Mouse (Mus musculus) liver, embryonic 16.5 days (tissue): ENCODE measurements around the gene 4931429L15Rik. TPM values are rescaled to one million over a fixed set of nuclear protein-coding genes. Genes with fewer than 3 reads are reported as not detected.
A peak's percentile ranks its signal among the peaks of the same experiment; 100 is the strongest.

Experiments
- ATAC-seq: fragments of 200-750 bp; cut with Nextera tagmentation; 2 replicates; pipeline ENCODE4 v1.8.0; 2017; ENCODE audit warnings: low read depth, mild to moderate bottlenecking, moderate number of reproducible peaks, moderate library complexity
- H3K27ac ChIP-seq: fragments of 300-500 bp; sonication (generic); 2 replicates; pipeline ENCODE4 v1.5.1; 2014; ENCODE audit warnings: mild to moderate bottlenecking, low read length
- H3K27me3 ChIP-seq: fragments of 300-500 bp; sonication (generic); 2 replicates; pipeline ENCODE4 v1.6.1; 2014; ENCODE audit warnings: low read depth, low read length, mixed read lengths; ENCODE audit not compliant: control insufficient read depth, insufficient read depth
- H3K36me3 ChIP-seq: fragments of 300-500 bp; sonication (generic); 2 replicates; pipeline ENCODE4 v1.6.1; 2014; ENCODE audit warnings: mild to moderate bottlenecking; ENCODE audit not compliant: control insufficient read depth, insufficient read depth
- H3K4me1 ChIP-seq: fragments of 300-500 bp; sonication (generic); 2 replicates; pipeline ENCODE4 v1.6.1; 2014; ENCODE audit warnings: low read depth, low read length, mixed read lengths; ENCODE audit not compliant: control insufficient read depth
- H3K4me2 ChIP-seq: fragments of 300-500 bp; sonication (generic); 2 replicates; pipeline ENCODE4 v1.6.1; 2014; ENCODE audit warnings: low read depth, low read length, mixed read lengths
- H3K4me3 ChIP-seq: fragments of 300-500 bp; sonication (generic); 2 replicates; pipeline ENCODE4 v1.5.1; 2014; ENCODE audit warnings: low read depth, mild to moderate bottlenecking, low read length
- H3K9ac ChIP-seq: fragments of 300-500 bp; sonication (generic); 2 replicates; pipeline ENCODE4 v1.6.1; 2014; ENCODE audit warnings: low read depth, low read length
- H3K9me3 ChIP-seq: fragments of 300-500 bp; sonication (generic); replicated peaks from 2 replicates; pipeline ENCODE4 v1.6.1; 2016; ENCODE audit warnings: low read length; ENCODE audit not compliant: control insufficient read depth
- WGBS: fragments of 180-500 bp; shearing (Covaris S2); extraction: QIAGEN DNeasy Blood & Tissue Kit; methylation state at CpG from one replicate; pipeline ENCODE4 v1.1.7; 2014; ENCODE audit not compliant: insufficient replicate concordance; 5-methylcytosine and 5-hydroxymethylcytosine counted together
- polyA plus RNA-seq: library from polyadenylated mRNA; unstranded; fragments of >200 nt; fragmentation: Nextera tagmentation; extraction: Ambion mirVana; gene quantifications from 2 replicates; pipeline ENCODE4 v1.2.1, GENCODE M21; 2015

Gene 4931429L15Rik
- polyA plus RNA-seq, 1 experiment from 2014 or later = not detected

DNA sequence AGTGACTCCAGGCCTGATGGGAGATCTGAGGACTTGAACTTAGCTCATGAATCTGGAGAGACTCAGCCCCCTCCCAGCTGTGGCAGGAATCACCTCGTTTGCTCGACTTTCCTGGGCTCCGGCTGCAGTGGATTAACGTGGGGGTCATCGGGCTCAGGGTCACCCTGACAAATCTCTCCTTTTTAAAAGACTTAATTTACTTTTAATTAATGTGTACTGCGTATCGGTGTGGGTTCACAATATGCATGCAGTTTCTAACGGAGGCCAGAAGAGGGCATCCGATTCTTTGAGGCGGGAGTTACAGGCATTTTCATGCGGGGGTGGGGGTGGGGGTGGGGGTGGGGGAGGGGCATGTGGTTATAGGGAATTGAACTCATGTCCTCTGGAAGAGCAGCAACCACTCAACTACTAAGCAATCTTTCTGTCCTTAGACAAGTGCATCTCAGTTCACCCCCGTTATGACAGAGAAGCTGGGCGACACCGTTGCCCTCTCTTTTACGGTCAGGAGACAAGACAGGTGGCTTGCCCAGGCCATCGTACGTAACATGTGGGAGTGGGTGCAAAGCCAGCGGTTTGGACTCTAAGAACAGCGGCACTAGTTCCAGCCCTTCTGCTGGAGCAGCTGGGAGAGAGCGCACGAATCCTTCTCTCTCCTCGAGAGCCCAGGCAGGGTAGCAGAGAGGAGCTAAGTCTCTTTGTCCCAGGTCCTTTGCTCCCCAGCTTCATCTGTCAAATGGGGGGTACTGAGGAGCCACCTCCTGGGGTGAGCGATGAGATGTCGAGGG, 10.2 kb upstream of the 4931429L15Rik start:
- Histone ChIP-seq H3K4me2 (no peak overlapping the region), H3K9me3 (no peaks in the 10 kb centered on the region; the same call in 1 of the 2 replicates), H3K36me3 (no peaks in the 10 kb centered on the region), H3K27me3 (peaks cover 18% of the 10 kb centered on the region), H3K4me1 (peaks cover 4% of the 10 kb centered on the region; the same call in 1 of the 2 replicates), H3K27ac (no peak overlapping the region), H3K9ac (no peak overlapping the region), H3K4me3 (no peak overlapping the region)
- 23% methylated on average over 24 of the region's 24 CpGs for WGBS
- no peak for ATAC-seq

DNA sequence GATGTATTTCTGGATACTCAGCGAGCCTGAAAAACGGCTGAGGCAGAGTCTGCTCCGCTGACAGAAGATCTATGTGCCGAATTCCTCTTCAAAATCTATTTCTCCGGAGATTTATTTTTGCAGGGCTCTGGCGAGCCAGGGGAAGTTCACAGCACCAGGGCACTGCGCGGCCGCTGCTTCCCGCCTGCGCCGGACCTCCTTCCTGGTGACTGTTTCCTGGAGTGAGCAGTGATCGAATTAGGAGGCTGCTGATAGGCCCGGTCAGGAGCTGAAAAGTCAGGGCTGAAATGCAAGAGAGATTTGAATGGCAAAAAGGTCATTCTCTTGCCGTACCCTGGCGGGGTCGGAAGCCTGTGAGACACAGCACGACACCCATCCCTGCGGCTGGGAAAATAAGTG, 9.5 kb upstream of the 4931429L15Rik start:
- Histone ChIP-seq H3K4me3 (peak overlapping the region; percentile 40), H3K4me1 (peaks cover 4% of the 10 kb centered on the region; the same call in 1 of the 2 replicates), H3K4me2 (peak overlapping the region; percentile 59), H3K9me3 (no peaks in the 10 kb centered on the region; the same call in 1 of the 2 replicates), H3K27me3 (peaks cover 18% of the 10 kb centered on the region), H3K27ac (no peak overlapping the region), H3K9ac (no peak overlapping the region; the same call in 1 of the 2 replicates), H3K36me3 (no peaks in the 10 kb centered on the region)
- 2% methylated on average over 19 of the region's 19 CpGs for WGBS
- no peak for ATAC-seq

DNA sequence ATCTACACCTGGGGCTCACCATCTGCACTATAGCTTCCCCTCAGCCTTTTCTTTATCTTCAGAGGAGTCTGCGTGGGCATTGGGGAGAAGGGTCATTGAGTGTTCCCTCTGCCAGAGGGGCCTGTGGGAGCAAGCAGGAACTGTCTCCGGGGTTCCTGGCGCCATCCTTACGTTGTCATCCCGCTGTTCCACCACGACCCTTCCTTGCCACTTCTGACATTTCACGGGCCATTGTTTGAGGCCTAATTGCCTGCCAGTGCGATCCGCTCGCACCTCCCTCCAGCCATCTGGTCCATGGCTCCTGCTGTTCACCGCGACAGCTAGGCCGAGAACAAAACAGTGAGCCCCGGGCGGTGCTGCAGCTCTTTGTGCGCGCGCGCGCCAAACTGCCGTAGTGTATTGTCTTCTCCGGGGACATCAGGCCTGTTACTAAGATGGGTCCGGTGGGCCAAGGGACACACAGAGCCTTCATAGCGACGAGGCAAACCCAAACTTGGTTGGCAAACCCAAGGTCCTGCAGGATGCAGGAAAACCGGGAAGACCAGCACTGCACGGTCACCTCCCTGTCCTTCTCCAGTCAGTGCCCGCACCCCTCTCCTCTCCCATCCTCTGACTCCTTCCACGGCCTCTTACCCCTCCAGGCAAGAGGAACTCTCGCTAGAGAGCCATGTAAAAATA, 8.9 kb upstream of the 4931429L15Rik start:
- H3K9ac ChIP-seq = peak overlapping the region; percentile 9; the same call in 1 of the 2 replicates
- 7% methylated on average over 30 of the region's 30 CpGs for WGBS
- H3K4me2 ChIP-seq = peak overlapping the region; percentile 59
- H3K27ac ChIP-seq = no peak overlapping the region
- peaks cover 18% of the 10 kb centered on the region for H3K27me3 ChIP-seq
- H3K4me3 ChIP-seq = peak overlapping the region; percentile 40
- no peaks in the 10 kb centered on the region for H3K36me3 ChIP-seq
- H3K9me3 ChIP-seq = no peaks in the 10 kb centered on the region; the same call in 1 of the 2 replicates
- peaks cover 4% of the 10 kb centered on the region; the same call in 1 of the 2 replicates for H3K4me1 ChIP-seq
- no peak for ATAC-seq

DNA sequence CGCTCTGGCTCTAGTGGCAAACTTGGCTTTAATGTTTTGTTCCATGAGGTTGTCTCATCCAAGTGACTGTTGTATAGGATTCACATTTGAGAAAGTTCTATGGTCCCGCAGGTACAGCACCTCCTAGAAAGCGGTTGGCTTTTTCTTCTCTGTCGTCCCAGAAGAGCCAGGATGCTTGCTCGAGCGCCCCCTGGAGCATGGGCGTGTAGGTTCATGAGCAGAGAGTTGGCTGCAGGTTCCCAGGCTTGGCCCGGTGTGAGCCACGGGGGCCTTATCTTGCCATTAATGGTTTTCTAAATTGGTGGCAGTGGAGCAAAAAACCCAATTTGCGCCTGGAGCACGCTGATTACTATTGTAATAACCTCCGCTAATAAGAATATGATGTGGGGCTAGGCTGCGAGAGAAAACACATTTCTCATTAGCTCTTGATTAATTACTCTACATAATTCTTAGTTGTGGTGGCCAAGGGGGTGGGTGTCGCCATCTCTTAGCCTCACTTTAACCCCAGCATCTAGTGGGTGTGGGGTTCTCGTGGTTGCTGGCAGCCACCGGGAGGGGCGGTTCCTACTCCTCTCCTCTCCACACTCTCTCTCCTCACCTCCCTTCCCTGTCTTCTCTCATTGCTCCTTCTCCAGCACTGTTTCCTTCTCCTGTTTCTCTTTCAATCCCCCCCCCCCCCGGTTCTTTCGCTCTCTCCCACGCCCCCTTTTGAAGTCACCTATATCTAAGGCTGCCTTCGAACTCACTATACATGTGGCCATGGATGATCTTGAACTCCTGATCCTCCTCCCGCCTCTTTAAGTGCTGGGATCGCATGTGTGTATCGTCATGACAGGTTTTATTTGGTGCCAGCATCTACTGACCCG, 8.2 kb upstream of the 4931429L15Rik start:
- Histone ChIP-seq H3K4me1 (peaks cover 4% of the 10 kb centered on the region; the same call in 1 of the 2 replicates), H3K27me3 (peaks cover 18% of the 10 kb centered on the region), H3K9me3 (no peaks in the 10 kb centered on the region; the same call in 1 of the 2 replicates), H3K9ac (no peak overlapping the region; the same call in 1 of the 2 replicates), H3K4me2 (no peak overlapping the region), H3K27ac (no peak overlapping the region), H3K4me3 (no peak overlapping the region), H3K36me3 (no peaks in the 10 kb centered on the region)
- ATAC-seq = no peak
- 55% methylated on average over 25 of the region's 25 CpGs for WGBS

DNA sequence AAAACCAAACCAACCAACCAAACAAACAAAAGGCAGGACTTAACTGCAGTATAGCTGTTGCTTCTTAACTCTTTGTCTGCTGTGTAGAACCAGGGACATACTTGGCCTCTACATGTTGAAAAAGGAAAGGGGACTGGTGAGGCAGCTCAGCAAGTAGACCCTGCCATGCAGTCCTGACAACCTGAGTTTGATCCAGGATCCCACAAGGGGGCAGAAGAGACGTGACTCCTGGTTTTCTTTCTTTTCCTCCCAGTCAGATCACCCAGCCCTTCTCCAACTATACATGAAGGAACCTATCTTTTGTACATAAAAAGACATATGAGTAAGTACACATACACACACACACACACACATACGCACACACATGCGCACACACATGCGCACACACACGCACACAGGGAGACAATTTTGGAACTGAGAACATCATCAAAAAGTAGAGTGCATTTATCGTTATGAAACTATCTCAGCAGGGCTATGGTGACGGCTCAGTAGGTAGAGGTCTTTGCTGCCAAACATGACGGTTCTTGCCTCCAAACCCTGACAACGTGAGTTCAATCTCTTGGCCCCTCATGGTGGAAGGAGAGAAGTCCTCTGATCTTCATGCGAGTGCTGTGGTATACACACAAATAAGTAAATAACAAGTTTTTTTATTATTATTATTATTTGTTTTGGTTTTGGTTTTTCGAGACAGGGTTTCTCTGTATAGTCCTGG, 7.1 kb upstream of the 4931429L15Rik start:
- H3K36me3 ChIP-seq = no peaks in the 10 kb centered on the region
- H3K9me3 ChIP-seq = no peaks in the 10 kb centered on the region; the same call in 1 of the 2 replicates
- no peak for ATAC-seq
- H3K4me3 ChIP-seq = no peak overlapping the region
- WGBS = 73% methylated on average over 11 of the region's 11 CpGs
- peaks cover 18% of the 10 kb centered on the region for H3K27me3 ChIP-seq
- H3K9ac ChIP-seq = no peak overlapping the region
- no peak overlapping the region for H3K27ac ChIP-seq
- peaks cover 4% of the 10 kb centered on the region; the same call in 1 of the 2 replicates for H3K4me1 ChIP-seq
- no peak overlapping the region for H3K4me2 ChIP-seq

DNA sequence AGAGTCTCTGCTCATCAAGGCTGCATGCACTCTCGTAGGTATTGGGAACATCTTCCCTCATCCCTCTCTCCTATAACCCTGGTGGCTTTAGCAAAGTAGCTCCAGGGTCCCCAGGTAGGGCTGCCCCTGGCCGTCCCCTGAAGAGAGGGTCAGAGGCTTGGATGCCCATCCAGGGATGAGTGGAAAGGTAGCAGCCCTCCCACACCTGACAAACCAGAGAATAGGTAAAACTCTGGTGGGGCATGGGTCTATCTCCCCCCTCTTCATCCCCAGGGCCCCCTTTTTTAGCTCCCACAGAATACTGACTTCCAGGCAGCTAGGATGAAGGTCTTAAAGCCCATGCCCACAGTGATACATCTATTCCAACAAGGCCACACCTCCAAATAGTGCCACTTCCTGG, 675 bp upstream of the 4931429L15Rik start:
- Histone ChIP-seq H3K9me3 (no peaks in the 10 kb centered on the region), H3K27me3 (no peaks in the 10 kb centered on the region), H3K4me3 (no peak overlapping the region), H3K4me2 (no peak overlapping the region), H3K36me3 (no peaks in the 10 kb centered on the region), H3K27ac (no peak overlapping the region), H3K9ac (no peak overlapping the region), H3K4me1 (no peaks in the 10 kb centered on the region)
- WGBS = 54% methylated on average over 2 of the region's 2 CpGs
- no peak for ATAC-seq

DNA sequence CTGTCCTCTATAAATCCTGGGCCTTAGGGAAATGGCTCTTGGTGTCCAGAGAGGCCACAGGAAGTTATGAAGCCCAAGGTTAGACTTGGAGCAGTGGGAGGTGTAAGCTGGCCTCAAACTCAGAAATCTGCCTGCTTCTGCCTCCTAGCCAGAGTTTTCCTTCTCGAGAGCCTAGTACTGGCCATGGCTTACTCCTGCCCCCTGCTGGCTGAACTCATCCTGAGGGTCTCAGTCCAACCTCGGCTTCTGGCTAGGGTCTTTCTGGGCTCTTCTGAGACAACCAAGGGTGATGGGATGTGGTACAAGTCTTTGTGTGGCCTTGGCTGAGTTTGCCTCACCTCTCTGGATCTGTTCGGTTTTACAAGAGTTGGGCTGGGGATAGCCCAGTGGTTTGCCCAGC, 1.8 kb downstream of the 4931429L15Rik start:
- no peak for ATAC-seq
- H3K9me3 ChIP-seq = no peaks in the 10 kb centered on the region
- H3K4me2 ChIP-seq = no peak overlapping the region
- H3K27ac ChIP-seq = no peak overlapping the region
- H3K27me3 ChIP-seq = no peaks in the 10 kb centered on the region
- no peaks in the 10 kb centered on the region for H3K4me1 ChIP-seq
- H3K36me3 ChIP-seq = no peaks in the 10 kb centered on the region
- no peak overlapping the region for H3K4me3 ChIP-seq
- no peak overlapping the region for H3K9ac ChIP-seq
- WGBS = 76% methylated on average over 3 of the region's 3 CpGs

DNA sequence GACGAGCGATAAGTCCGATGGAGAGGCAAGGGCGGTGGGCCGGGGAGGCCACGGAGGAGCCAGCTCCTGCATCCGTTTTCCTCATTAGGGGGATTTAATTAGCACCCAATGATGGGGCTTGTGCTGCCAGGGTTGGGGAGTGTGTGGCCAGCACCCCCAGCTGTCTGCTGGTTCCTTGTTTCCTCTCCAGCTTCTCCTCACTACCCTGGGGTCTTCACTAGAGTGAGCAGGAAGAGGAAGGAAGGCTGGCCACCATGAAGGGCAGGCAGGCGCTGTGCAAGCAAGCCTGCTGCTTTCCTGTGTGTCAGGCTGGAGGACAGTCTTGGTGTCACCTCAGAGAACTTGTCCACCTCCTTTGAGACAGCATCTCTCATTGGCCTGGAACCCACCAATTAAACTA, 2.9 kb downstream of the 4931429L15Rik start:
- Histone ChIP-seq H3K4me1 (no peaks in the 10 kb centered on the region), H3K9me3 (no peaks in the 10 kb centered on the region), H3K27ac (no peak overlapping the region), H3K27me3 (no peaks in the 10 kb centered on the region), H3K4me3 (no peak overlapping the region), H3K9ac (no peak overlapping the region), H3K36me3 (no peaks in the 10 kb centered on the region), H3K4me2 (no peak overlapping the region)
- ATAC-seq = no peak
- WGBS = 57% methylated on average over 8 of the region's 8 CpGs
